Mouse (Mus musculus): ENCODE measurements at regions not wholly inside any gene's neighbourhood (a gene's known extent, or its start where the extent isn't known, plus 50 kb on each side); places are given as distances from the start of the nearest gene placed in this dataset.
A peak's percentile ranks its signal among the peaks of the same experiment; 100 is the strongest.

DNA sequence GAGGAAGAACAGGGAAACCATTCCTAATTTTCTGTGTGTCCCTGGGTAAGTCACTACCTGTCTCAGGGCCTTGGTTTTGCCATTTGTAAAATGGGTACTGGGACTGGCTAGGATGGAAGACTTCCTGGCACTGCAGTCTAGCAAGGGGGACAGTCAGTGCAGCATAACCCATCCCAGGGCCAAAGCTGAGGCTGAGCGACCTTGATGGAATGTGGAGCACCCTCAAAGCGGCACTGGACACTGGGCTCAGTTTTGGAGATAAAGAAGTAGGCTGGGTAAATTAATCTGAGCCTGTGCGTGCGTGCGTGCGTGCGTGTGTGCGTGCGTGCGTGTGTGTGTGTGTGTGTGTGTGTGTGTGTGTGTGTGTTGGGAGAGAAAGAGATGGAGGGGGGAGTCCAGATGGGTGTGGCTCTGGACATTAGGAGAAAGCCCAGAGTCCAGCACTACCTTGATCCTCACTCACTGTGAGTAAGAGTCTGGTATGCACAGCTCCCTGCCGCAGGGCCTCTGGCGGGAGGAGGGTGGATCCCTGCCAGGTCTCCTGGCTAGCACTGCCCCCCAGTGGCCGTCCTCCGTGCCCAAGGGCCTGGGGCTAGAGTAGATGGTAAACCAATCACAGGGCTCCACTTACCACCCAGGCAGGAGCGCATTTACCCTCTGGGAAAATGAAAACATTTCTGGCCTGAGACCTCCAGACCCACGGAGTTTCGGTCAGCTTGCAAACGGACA is 320.3 kb upstream of the Dio3 start:
- no peak for TF ChIP-seq EP300 (optimal IDR thresholded peaks at IDR 0.05)
- TF ChIP-seq CTCF (IDR thresholded peaks at IDR 0.05; ENCODE audit: low read depth) = peak; percentile 89

All from stomach, postnatal 0 days (tissue).